Mouse (Mus musculus): ENCODE measurements at regions not wholly inside any gene's neighbourhood (a gene's known extent, or its start where the extent isn't known, plus 50 kb on each side); places are given as distances from the start of the nearest gene placed in this dataset.

DNA sequence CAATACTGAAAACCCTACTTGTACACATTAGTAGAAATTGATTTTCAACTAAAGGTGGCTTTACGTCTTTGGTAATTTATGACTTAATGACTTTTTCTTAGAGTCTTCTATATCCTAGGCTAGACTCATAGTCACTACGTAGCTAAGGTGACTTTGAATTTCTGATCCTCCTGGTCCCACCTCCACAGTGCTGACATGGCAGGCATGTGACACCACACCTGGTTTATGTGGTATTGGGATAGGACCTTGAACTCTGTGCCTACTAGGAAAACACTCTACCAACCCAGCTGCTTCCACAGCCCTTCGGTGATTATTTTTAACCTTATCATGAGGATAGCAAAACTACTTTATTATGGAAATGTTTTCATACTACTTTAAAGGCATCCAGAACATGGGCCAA lies 51.5 kb upstream of the D7Ertd443e start:
- no peak for ATAC-seq (ENCODE audit: extremely low read depth, insufficient number of reproducible peaks, low FRiP score, poor library complexity, severe bottlenecking)
- H3K36me3 ChIP-seq (replicated peaks): no peaks in the 10 kb centered on the region
- H3K9me3 ChIP-seq (replicated peaks): peaks cover 49% of the 10 kb centered on the region

DNA sequence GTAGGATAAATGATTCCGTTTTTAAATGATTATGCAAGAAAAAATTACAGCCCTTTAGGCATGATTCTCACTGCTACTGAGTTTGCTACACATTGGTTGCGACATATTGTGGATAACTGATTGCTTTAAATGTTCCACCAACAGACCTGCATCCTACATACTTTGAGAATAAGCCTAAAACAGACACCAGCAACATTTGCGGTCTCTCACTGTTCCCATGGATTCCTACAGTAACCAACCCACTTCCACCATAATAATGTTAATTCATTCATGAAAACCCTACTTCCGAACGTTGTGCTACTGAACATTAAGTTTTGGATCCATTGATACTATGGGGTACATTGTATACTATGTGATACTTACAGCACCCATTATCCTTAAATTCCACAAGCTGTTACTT lies 53.8 kb upstream of the D7Ertd443e start:
- no peak overlapping the region for H3K4me3 ChIP-seq (ENCODE audit: low read depth, low read length)
- DNase-seq (ENCODE audit: low spot score) (no peak), ATAC-seq (ENCODE audit: extremely low read depth, insufficient number of reproducible peaks, low FRiP score, poor library complexity, severe bottlenecking) (no peak)
- H3K27me3 ChIP-seq (ENCODE audit: insufficient read depth, low read length): no peaks in the 10 kb centered on the region
- H3K9me3 ChIP-seq (replicated peaks): peaks cover 48% of the 10 kb centered on the region
- TF ChIP-seq GATA2 (IDR thresholded peaks at IDR 0.05; ENCODE audit: borderline replicate concordance, low read depth, low read length): no peak
- no peak for TF ChIP-seq POLR2AphosphoS5 (IDR thresholded peaks at IDR 0.05; ENCODE audit: insufficient replicate concordance, low read depth, low read length)
- TF ChIP-seq TAL1 (conservative IDR thresholded peaks at IDR 0.05; ENCODE audit: low read depth, low read length): no peak
- no peak for TF ChIP-seq CTCF (IDR thresholded peaks at IDR 0.05; ENCODE audit: low read depth, low read length)
- TF ChIP-seq GATA1 (IDR thresholded peaks at IDR 0.05; ENCODE audit: borderline replicate concordance, low read length): no peak
- no peaks in the 10 kb centered on the region for H3K4me1 ChIP-seq (ENCODE audit: insufficient read depth, low read depth, low read length)
- no peaks in the 10 kb centered on the region for H3K36me3 ChIP-seq (replicated peaks)

More for the DNA sequence above, 51.5 kb upstream of the D7Ertd443e start:
- DNase-seq (ENCODE audit: low spot score): no peak
- TF ChIP-seq GATA2 (IDR thresholded peaks at IDR 0.05; ENCODE audit: borderline replicate concordance, low read depth, low read length): no peak
- no peak for TF ChIP-seq CTCF (IDR thresholded peaks at IDR 0.05; ENCODE audit: low read depth, low read length)
- no peak for TF ChIP-seq GATA1 (IDR thresholded peaks at IDR 0.05; ENCODE audit: borderline replicate concordance, low read length)
- no peak for TF ChIP-seq TAL1 (conservative IDR thresholded peaks at IDR 0.05; ENCODE audit: low read depth, low read length)
- TF ChIP-seq POLR2AphosphoS5 (IDR thresholded peaks at IDR 0.05; ENCODE audit: insufficient replicate concordance, low read depth, low read length): no peak
- Histone ChIP-seq H3K4me1 (ENCODE audit: insufficient read depth, low read depth, low read length) (no peaks in the 10 kb centered on the region), H3K4me3 (ENCODE audit: low read depth, low read length) (no peak overlapping the region), H3K27me3 (ENCODE audit: insufficient read depth, low read length) (no peaks in the 10 kb centered on the region)

DNA sequence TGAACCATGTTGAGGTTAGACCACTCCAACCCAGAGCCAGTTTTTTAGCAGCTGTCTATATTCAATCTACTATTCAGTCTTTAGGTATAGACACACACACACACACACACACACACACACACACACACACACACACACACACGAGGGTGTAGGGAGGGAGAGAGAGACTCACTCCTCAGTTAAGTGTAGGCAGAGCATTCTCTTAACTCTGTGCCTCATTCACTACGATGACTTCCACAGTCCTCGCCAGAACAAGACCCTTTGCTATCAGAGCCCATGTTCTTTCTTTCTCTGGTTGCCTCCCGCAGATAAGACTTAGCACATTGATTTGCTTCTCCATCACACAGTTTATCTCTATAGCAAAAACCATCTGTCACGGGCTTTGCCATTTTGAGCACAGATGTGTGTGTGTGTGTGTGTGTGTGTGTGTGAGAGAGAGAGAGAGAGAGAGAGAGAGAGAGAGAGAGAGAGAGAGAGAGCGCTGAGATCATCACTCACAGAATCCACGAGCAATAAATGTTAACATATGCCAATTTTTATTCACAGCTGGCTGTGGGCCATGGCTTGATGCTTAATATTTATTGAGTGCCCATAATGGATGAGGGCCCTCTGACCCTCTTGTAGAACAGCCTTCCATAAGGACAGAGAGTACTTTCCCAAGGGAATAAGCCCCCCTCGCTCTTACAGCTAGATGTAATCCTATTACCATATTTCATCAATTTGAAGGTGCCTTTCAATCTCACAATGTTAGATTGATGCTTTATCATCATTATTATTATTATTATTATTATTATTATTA lies 59.7 kb upstream of the D7Ertd443e start:
- no peaks in the 10 kb centered on the region for H3K27me3 ChIP-seq (ENCODE audit: insufficient read depth, low read length)
- H3K36me3 ChIP-seq (replicated peaks): no peaks in the 10 kb centered on the region
- DNase-seq (ENCODE audit: low spot score) (no peak), ATAC-seq (ENCODE audit: extremely low read depth, insufficient number of reproducible peaks, low FRiP score, poor library complexity, severe bottlenecking) (no peak)
- TF ChIP-seq TAL1 (conservative IDR thresholded peaks at IDR 0.05; ENCODE audit: low read depth, low read length) (no peak), CTCF (IDR thresholded peaks at IDR 0.05; ENCODE audit: low read depth, low read length) (no peak), POLR2AphosphoS5 (IDR thresholded peaks at IDR 0.05; ENCODE audit: insufficient replicate concordance, low read depth, low read length) (no peak), GATA2 (IDR thresholded peaks at IDR 0.05; ENCODE audit: borderline replicate concordance, low read depth, low read length) (no peak), GATA1 (IDR thresholded peaks at IDR 0.05; ENCODE audit: borderline replicate concordance, low read length) (no peak)
- H3K9me3 ChIP-seq (replicated peaks): peaks cover 51% of the 10 kb centered on the region
- H3K4me3 ChIP-seq (ENCODE audit: low read depth, low read length): no peak overlapping the region
- no peaks in the 10 kb centered on the region for H3K4me1 ChIP-seq (ENCODE audit: insufficient read depth, low read depth, low read length)

DNA sequence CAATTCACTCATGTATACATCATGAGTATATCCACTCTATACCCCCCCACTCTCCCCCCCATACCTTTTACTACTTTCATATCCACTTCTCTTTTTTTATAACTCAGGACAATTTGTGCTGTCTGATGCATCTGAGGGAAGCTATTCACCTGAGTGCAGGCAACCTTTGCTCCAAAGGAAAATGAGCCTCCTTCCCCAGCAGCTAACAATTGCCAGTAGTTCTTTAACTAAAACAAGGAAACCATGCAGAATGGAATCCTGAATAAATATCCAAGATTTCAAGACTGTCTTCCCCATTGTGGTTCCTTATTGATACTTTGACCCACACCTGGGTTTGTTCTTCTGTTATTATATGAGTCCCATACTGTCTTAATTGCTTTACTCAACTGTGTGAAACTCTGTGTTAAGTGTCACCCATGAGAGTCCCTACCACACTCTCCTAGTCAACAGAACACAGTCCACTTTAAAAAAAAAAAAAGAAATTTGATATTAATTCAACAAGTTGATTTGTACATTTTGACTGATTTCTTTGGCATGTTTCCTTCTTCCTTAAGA lies 62.3 kb upstream of the D7Ertd443e start:
- Histone ChIP-seq H3K4me1 (ENCODE audit: insufficient read depth, low read depth, low read length) (no peaks in the 10 kb centered on the region), H3K27me3 (ENCODE audit: insufficient read depth, low read length) (no peaks in the 10 kb centered on the region), H3K36me3 (replicated peaks) (no peaks in the 10 kb centered on the region), H3K9me3 (replicated peaks) (peaks cover 40% of the 10 kb centered on the region), H3K4me3 (ENCODE audit: low read depth, low read length) (no peak overlapping the region)
- ATAC-seq (ENCODE audit: extremely low read depth, insufficient number of reproducible peaks, low FRiP score, poor library complexity, severe bottlenecking) (no peak), DNase-seq (ENCODE audit: low spot score) (no peak)
- TF ChIP-seq CTCF (IDR thresholded peaks at IDR 0.05; ENCODE audit: low read depth, low read length) (no peak), GATA2 (IDR thresholded peaks at IDR 0.05; ENCODE audit: borderline replicate concordance, low read depth, low read length) (no peak), TAL1 (conservative IDR thresholded peaks at IDR 0.05; ENCODE audit: low read depth, low read length) (no peak), GATA1 (IDR thresholded peaks at IDR 0.05; ENCODE audit: borderline replicate concordance, low read length) (no peak), POLR2AphosphoS5 (IDR thresholded peaks at IDR 0.05; ENCODE audit: insufficient replicate concordance, low read depth, low read length) (no peak)

DNA sequence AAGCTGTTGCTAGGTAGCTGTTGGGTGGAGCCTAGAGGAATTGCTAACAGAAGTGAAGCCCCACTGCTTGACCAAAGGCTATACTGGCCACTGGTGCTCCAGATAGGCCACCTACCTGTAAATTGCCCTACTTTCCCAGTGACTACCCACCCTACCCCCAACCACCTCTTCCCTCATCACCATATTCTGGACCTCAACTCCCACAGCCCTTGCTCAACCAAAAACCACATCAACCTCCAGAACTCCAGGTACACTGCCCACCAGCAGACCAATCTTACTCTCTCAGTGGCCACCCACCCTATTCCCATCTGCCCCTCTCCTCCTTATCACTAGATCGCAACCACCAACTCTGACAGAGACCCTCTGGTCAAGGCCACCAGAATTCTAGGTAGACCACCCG lies 63.4 kb upstream of the D7Ertd443e start:
- no peaks in the 10 kb centered on the region for H3K4me1 ChIP-seq (ENCODE audit: insufficient read depth, low read depth, low read length)
- peaks cover 38% of the 10 kb centered on the region for H3K9me3 ChIP-seq (replicated peaks)
- ATAC-seq (ENCODE audit: extremely low read depth, insufficient number of reproducible peaks, low FRiP score, poor library complexity, severe bottlenecking) (no peak), DNase-seq (ENCODE audit: low spot score) (no peak)
- H3K4me3 ChIP-seq (ENCODE audit: low read depth, low read length): no peak overlapping the region
- TF ChIP-seq GATA2 (IDR thresholded peaks at IDR 0.05; ENCODE audit: borderline replicate concordance, low read depth, low read length) (no peak), POLR2AphosphoS5 (IDR thresholded peaks at IDR 0.05; ENCODE audit: insufficient replicate concordance, low read depth, low read length) (no peak), TAL1 (conservative IDR thresholded peaks at IDR 0.05; ENCODE audit: low read depth, low read length) (no peak), CTCF (IDR thresholded peaks at IDR 0.05; ENCODE audit: low read depth, low read length) (no peak), GATA1 (IDR thresholded peaks at IDR 0.05; ENCODE audit: borderline replicate concordance, low read length) (no peak)
- no peaks in the 10 kb centered on the region for H3K36me3 ChIP-seq (replicated peaks)
- no peaks in the 10 kb centered on the region for H3K27me3 ChIP-seq (ENCODE audit: insufficient read depth, low read length)

DNA sequence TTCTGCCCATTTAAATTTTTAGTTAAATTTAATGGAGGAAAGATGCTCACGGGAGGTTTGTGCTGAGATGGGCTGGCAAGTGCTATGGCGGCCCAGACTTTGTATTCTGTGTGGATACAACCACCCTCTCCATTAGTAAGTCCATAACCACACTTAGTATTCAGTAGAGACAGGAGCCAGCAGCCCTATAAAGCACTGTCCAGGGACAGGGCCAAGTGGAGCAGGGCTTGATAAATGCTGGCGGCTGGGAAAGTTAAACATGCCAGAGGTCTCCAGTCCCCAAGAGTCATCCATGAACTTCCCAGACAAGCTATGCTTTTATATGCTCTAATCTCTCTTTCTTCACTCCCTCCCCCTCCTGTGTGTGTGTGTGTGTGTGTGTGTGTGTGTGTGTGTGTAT lies 77.2 kb upstream of the D7Ertd443e start:
- Histone ChIP-seq H3K4me1 (ENCODE audit: insufficient read depth, low read depth, low read length) (no peaks in the 10 kb centered on the region), H3K36me3 (replicated peaks) (no peaks in the 10 kb centered on the region), H3K4me3 (ENCODE audit: low read depth, low read length) (no peak overlapping the region), H3K27me3 (ENCODE audit: insufficient read depth, low read length) (no peaks in the 10 kb centered on the region), H3K9me3 (replicated peaks) (peaks cover 49% of the 10 kb centered on the region)
- DNase-seq (ENCODE audit: low spot score) (no peak), ATAC-seq (ENCODE audit: extremely low read depth, insufficient number of reproducible peaks, low FRiP score, poor library complexity, severe bottlenecking) (no peak)
- no peak for TF ChIP-seq GATA1 (IDR thresholded peaks at IDR 0.05; ENCODE audit: borderline replicate concordance, low read length)
- no peak for TF ChIP-seq CTCF (IDR thresholded peaks at IDR 0.05; ENCODE audit: low read depth, low read length)
- TF ChIP-seq POLR2AphosphoS5 (IDR thresholded peaks at IDR 0.05; ENCODE audit: insufficient replicate concordance, low read depth, low read length): no peak
- no peak for TF ChIP-seq GATA2 (IDR thresholded peaks at IDR 0.05; ENCODE audit: borderline replicate concordance, low read depth, low read length)
- no peak for TF ChIP-seq TAL1 (conservative IDR thresholded peaks at IDR 0.05; ENCODE audit: low read depth, low read length)

Measured in G1E (cell line).